Mouse (Mus musculus) cerebellum, adult 2 months (tissue): ENCODE results near the gene Fbxw22. TPM values are rescaled to one million over a fixed set of nuclear protein-coding genes. Genes with fewer than 3 reads are reported as not detected.
"Not testable (repeated sequence)": the region's sequence is repeated elsewhere in the genome, so short reads cannot be mapped to it uniquely, and the experiment has no call there.

Experiments
- DNase-seq, 2 experiments: peaks; one replicate each; pipeline ENCODE4 v3.0.0; 2021
- H3K27ac ChIP-seq: fragments of 200-500 bp; 2 replicates; pipeline ENCODE4 v1.5.1; 2012; ENCODE audit warnings: low read length, control low read depth, inconsistent platforms; ENCODE audit not compliant: insufficient read depth
- H3K27me3 ChIP-seq: fragments of 200-500 bp; 2 replicates; pipeline ENCODE4 v1.6.1; 2012; ENCODE audit warnings: inconsistent platforms, mild to moderate bottlenecking, low read length, moderate library complexity; ENCODE audit not compliant: control insufficient read depth, insufficient read depth
- H3K4me1 ChIP-seq: fragments of 200-500 bp; 2 replicates; pipeline ENCODE4 v1.6.1; 2011; ENCODE audit warnings: low read length; ENCODE audit not compliant: control insufficient read depth, insufficient read depth
- H3K4me3 ChIP-seq: fragments of 200-500 bp; replicated peaks from 2 replicates; pipeline ENCODE3; 2011; ENCODE audit warnings: mild to moderate bottlenecking, low read depth, low read length, control low read depth; ENCODE audit not compliant: insufficient read depth
- CTCF ChIP-seq: fragments of 200-500 bp; IDR thresholded peaks from 2 replicates; pipeline ENCODE4 v1.5.1; 2011; ENCODE audit warnings: low read depth, mild to moderate bottlenecking, control low read depth, low read length, moderate library complexity, borderline replicate concordance; ENCODE audit not compliant: insufficient read depth
- POLR2A ChIP-seq: fragments of 200-500 bp; IDR thresholded peaks from 2 replicates; pipeline ENCODE4 v1.6.1; 2011; ENCODE audit warnings: low read length, control low read depth, borderline replicate concordance; ENCODE audit not compliant: insufficient read depth
- WGBS: fragments of 180-500 bp; shearing (Covaris S2); methylation state at CpG from one replicate; pipeline ENCODE4 v1.1.7; 2018; 5-methylcytosine and 5-hydroxymethylcytosine counted together
- polyA plus RNA-seq: library from polyadenylated mRNA; depleted of rRNA; stranded (reverse); fragments of >200 nt; gene quantifications from 2 replicates; pipeline ENCODE4 v1.2.3, GENCODE M21; 2012; rRNA removed

The Fbxw22 gene
- not detected in 2 replicates for polyA plus RNA-seq

DNA sequence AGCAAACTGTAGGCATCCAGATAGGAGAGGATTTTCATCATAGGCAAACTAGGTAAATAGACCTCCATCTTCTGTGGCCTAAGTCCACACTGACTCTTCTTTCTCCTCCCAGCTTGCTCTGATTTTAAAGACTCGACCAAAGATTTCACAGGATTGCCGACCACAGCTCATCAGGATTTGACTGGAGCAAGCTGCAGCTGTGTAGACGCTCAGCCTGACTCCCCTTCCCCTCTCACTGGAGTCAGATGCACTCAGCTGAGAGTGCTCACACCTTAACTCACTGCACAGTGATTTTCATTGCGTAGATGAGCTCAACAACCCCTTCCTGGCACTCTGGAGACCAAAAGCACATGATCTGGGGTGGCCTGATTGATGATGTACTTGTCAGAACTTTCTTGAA, at the start of gene Fbxw22:
Fbxw22 (minus strand) TSS at position 101 of the 400 bp plus-strand sequence.
- H3K4me1 ChIP-seq, DNase-seq, H3K27ac ChIP-seq, H3K4me3 ChIP-seq, H3K27me3 ChIP-seq: not testable (repeated sequence)
- 68% methylated on average over 4 of the region's 4 CpGs for WGBS

- Histone ChIP-seq H3K27me3 (no peaks in the 10 kb centered on the region; the same call in none of the 2 replicates), H3K4me3 (no peak within 1 kb of the TSS), H3K27ac (no peak within 1 kb of the TSS), H3K4me1 (no peaks in the 10 kb centered on the region)
- no peak for DNase-seq
- no peak for TF ChIP-seq CTCF
- no peak for TF ChIP-seq POLR2A
These were observed 44.9 kb upstream of the Fbxw22 start, which contains the start of gene Fbxw16 for GRCm38 (mm10) chr9:109449040-109449439. Gene Fbxw16 (minus strand): TSS chr9:109449140.

DNA sequence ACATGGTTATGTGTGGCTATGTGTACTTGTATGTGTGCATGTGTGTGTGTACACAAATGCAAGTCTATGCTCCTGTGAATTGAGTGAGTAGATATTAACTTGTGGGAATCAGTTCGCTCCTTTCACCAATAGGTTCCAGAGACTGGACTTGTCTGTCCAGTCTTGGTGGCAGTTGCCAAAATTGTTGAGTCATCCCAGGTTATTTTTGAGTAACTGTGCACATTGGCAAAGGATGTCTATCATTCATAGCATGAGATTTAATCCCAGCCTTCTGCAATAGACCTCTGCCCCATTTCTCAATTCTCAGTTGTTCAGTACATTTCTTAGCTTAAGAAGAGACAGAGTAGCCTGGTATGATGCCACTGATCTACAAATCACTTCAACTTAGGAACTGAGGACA, 28.9 kb upstream of the Fbxw22 start:
- WGBS, result 85% methylated on average over 1 of the region's 1 CpGs
- TF ChIP-seq CTCF, result no peak
- TF ChIP-seq POLR2A, result no peak
- Histone ChIP-seq H3K27me3 (no peaks in the 10 kb centered on the region), H3K27ac (no peak overlapping the region), H3K4me1 (no peaks in the 10 kb centered on the region), H3K4me3 (no peak overlapping the region)
- no peak for DNase-seq

GRCm38 (mm10) chr9:109339559-109339958, 64.5 kb downstream of the Fbxw22 start, which contains the start of gene Fbxw28:
Gene Fbxw28 (minus strand): TSS chr9:109339659.
- WGBS, result 100% methylated on average over 1 of the region's 1 CpGs
- H3K4me1 ChIP-seq, DNase-seq, H3K27me3 ChIP-seq, H3K27ac ChIP-seq, H3K4me3 ChIP-seq: not testable (repeated sequence)

Other genes with a start within 250 kb of the Fbxw22 start
- gene Fbxw21, start 242.3 kb downstream of the Fbxw22 start, polyA plus RNA-seq, result not detected in 2 replicates
- not detected in 2 replicates for gene Fbxw13, start 208.3 kb downstream of the Fbxw22 start, polyA plus RNA-seq
- not detected in 2 replicates for gene Fbxw20, start 169.5 kb downstream of the Fbxw22 start, polyA plus RNA-seq
- gene Fbxw14, start 116.6 kb downstream of the Fbxw22 start, polyA plus RNA-seq, result not detected in 2 replicates
- gene Fbxw28, start 64.6 kb downstream of the Fbxw22 start, polyA plus RNA-seq, result not detected in 2 replicates
- not detected in 2 replicates for gene Fbxw16, start 44.8 kb upstream of the Fbxw22 start, polyA plus RNA-seq
- gene Fbxw19, start 91.6 kb upstream of the Fbxw22 start, polyA plus RNA-seq, result not detected in 2 replicates
- gene Fbxw15, start 164.0 kb upstream of the Fbxw22 start, polyA plus RNA-seq, result not detected in 2 replicates
- not detected in 2 replicates for gene Fbxw24, start 221.8 kb upstream of the Fbxw22 start, polyA plus RNA-seq